Mouse (Mus musculus) ES-E14 (cell line): ENCODE measurements around the gene Nrg3.

Experiments
- CHD2 ChIP-seq: IDR thresholded peaks from 2 replicates; pipeline ENCODE4 v1.6.1; 2014; ENCODE audit warnings: mild to moderate bottlenecking, low read depth, low read length, inconsistent platforms
- HCFC1 ChIP-seq: IDR thresholded peaks from 2 replicates; pipeline ENCODE4 v1.6.1; 2012; ENCODE audit warnings: low read length, inconsistent platforms, borderline replicate concordance; ENCODE audit not compliant: insufficient read depth
- MAFK ChIP-seq: IDR thresholded peaks from 2 replicates; pipeline ENCODE4 v1.6.1; 2014; ENCODE audit warnings: mild to moderate bottlenecking, low read depth, low read length, inconsistent platforms; ENCODE audit not compliant: insufficient read depth

GRCm38 (mm10) chr14:39117977-39118376 lies 354.9 kb downstream of the Nrg3 start:
- no peak for TF ChIP-seq MAFK
- TF ChIP-seq CHD2 = no peak
- no peak for TF ChIP-seq HCFC1
